Mouse (Mus musculus) bone marrow, adult 2 months (tissue): ENCODE results near the gene Nav2. TPM values are rescaled to one million over a fixed set of nuclear protein-coding genes. Genes with fewer than 3 reads are reported as not detected.

Experiments used
- H3K27ac ChIP-seq: fragments of 200-500 bp; 2 replicates; pipeline ENCODE4 v1.5.1; 2012; ENCODE audit warnings: low read depth, mild to moderate bottlenecking, control low read depth, inconsistent platforms, low read length; ENCODE audit not compliant: control insufficient read depth, poor library complexity, insufficient read depth
- H3K4me1 ChIP-seq: fragments of 200-500 bp; 2 replicates; pipeline ENCODE4 v1.6.1; 2011; ENCODE audit warnings: low read length; ENCODE audit not compliant: control insufficient read depth, insufficient read depth
- H3K4me3 ChIP-seq: fragments of 200-500 bp; replicated peaks from 2 replicates; pipeline ENCODE3; 2011; ENCODE audit warnings: mild to moderate bottlenecking, low read depth, low read length, control low read depth; ENCODE audit not compliant: control insufficient read depth
- CTCF ChIP-seq: fragments of 200-500 bp; IDR thresholded peaks from 2 replicates; pipeline ENCODE4 v1.5.1; 2011; ENCODE audit warnings: low read length, control low read depth; ENCODE audit not compliant: control insufficient read depth, insufficient read depth
- POLR2A ChIP-seq: fragments of 200-500 bp; IDR thresholded peaks from 2 replicates; pipeline ENCODE4 v1.6.1; 2011; ENCODE audit warnings: low read depth, mild to moderate bottlenecking, control low read depth, low read length, borderline replicate concordance; ENCODE audit not compliant: control insufficient read depth
- WGBS: fragments of 180-500 bp; shearing (Covaris S2); methylation state at CpG from one replicate; pipeline ENCODE4 v1.1.7; 2018; 5-methylcytosine and 5-hydroxymethylcytosine counted together
- polyA plus RNA-seq: library from polyadenylated mRNA; stranded (reverse); fragments of >200 nt; gene quantifications from 2 replicates; pipeline ENCODE4 v1.2.4, GENCODE M21; 2011; ENCODE audit warnings: low replicate concordance; ENCODE audit not compliant: missing spikeins, insufficient read depth, insufficient read length

The Nav2 gene
- polyA plus RNA-seq, 1 experiment = 8.5 TPM

- Histone ChIP-seq H3K4me3 (no peak overlapping the region), H3K27ac (no peak overlapping the region), H3K4me1 (no peaks in the 10 kb centered on the region)
- no peak for TF ChIP-seq POLR2A
- WGBS = 55% methylated on average over 5 of the region's 5 CpGs
Observed at GRCm38 (mm10) chr7:49195711-49196147, 287.2 kb downstream of the Nav2 start.

DNA sequence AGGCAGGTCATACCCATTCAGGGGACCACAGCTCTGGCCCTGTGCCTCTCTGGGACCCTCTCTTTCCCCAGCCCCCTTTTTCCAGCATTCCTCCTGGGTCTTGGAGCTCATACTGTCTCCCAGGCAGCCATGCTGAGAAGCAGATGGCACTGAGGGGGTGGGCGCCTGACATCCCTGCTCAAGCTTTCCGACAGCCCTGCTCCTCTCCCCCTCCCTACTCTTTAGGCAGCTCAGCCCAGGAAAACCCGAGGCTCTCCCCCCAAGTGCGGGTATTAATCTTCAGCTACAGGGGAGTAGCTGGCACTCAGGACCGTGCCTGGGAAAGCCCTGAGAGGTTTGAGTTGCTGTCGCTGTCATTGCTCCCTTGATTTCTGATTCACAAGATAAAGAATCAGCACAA lies 290.9 kb downstream of the Nav2 start:
- no peaks in the 10 kb centered on the region for H3K4me1 ChIP-seq
- TF ChIP-seq CTCF (no peak), POLR2A (no peak)
- WGBS = 57% methylated on average over 6 of the region's 6 CpGs
- no peak overlapping the region for H3K4me3 ChIP-seq
- no peak overlapping the region for H3K27ac ChIP-seq

- Histone ChIP-seq H3K4me1 (no peaks in the 10 kb centered on the region), H3K4me3 (no peak overlapping the region), H3K27ac (no peak overlapping the region)
- 61% methylated on average over 6 of the region's 6 CpGs for WGBS
- TF ChIP-seq CTCF (no peak), POLR2A (no peak)
Observed at GRCm38 (mm10) chr7:49200270-49200669, 291.8 kb downstream of the Nav2 start.

GRCm38 (mm10) chr7:49202971-49203370 lies 294.5 kb downstream of the Nav2 start:
- TF ChIP-seq CTCF (no peak), POLR2A (no peak)
- no peak overlapping the region for H3K4me3 ChIP-seq
- WGBS = 18% methylated on average over 4 of the region's 4 CpGs
- H3K27ac ChIP-seq = no peak overlapping the region
- H3K4me1 ChIP-seq = no peaks in the 10 kb centered on the region

DNA sequence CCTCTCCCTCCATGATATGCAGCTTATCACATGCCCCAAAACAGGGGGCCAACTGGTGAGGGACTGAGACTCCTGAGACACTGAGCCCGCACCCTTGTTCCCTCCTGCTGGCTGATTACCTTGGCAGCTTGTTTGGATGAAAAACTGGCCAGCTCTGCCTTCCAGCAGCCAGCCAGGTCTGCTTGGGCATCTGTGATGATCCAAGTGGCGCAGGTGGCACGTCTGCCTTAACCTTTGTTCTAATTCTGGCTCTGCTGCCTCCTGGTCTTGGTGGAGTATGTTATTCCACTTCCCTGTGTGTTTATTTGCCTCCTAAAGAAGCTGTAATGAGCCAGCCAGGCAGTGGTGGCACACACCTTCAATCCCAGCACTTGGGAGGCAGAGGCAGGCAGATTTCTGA lies 296.3 kb downstream of the Nav2 start:
- TF ChIP-seq POLR2A (no peak), CTCF (no peak)
- Histone ChIP-seq H3K27ac (no peak overlapping the region), H3K4me1 (no peaks in the 10 kb centered on the region), H3K4me3 (no peak overlapping the region)
- WGBS = 83% methylated on average over 3 of the region's 3 CpGs

GRCm38 (mm10) chr7:49205551-49205950 lies 297.0 kb downstream of the Nav2 start:
- Histone ChIP-seq H3K27ac (no peak overlapping the region), H3K4me1 (no peaks in the 10 kb centered on the region), H3K4me3 (no peak overlapping the region)
- WGBS = 78% methylated on average over 1 of the region's 1 CpGs
- TF ChIP-seq CTCF = no peak
- TF ChIP-seq POLR2A = no peak

DNA sequence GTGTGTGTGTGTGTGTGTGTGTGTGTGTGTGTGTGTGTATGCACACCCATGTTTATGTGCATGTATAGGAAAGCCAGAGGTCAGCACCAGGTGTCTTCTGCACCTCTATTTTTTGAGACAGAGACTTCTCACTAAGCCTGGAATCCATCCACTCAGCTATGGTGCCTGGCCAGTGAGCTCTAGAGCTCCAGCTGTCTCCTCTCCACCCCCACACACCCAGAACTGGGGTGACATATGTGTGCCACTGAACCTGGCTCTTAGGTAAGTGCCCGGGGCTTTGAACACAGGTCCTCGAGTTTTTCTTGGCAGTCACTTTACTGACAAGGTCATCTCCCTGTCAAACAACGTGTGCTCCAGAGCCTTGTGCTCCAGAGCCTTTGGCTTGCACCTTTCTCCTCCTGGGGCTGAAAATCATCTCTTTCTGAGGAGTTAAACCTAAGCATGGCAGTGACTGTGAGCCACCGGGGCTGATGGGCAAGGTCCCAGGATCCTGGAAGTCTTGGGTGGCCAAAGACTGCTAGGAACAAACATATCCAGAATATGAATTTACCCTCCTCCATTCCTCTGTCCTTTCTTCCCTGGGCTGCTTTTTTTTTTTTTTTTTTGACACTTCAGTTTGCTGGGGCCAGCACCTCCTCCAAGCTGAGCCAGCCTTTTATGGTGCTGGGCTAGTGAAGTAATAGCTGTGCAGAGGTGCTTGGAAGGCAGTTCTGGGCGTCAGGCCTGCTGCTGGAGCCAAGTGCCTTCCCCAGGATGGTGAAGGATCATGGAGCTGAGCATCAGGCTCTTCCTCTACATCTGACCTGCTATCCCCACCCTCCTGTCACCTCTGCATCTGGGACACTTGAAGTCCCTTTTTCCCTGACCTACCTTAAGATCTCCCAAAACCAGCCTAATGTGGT lies 298.5 kb downstream of the Nav2 start:
- no peak overlapping the region for H3K4me3 ChIP-seq
- TF ChIP-seq CTCF = no peak
- no peak for TF ChIP-seq POLR2A
- H3K4me1 ChIP-seq = no peaks in the 10 kb centered on the region
- H3K27ac ChIP-seq = no peak overlapping the region
- 66% methylated on average over 5 of the region's 5 CpGs for WGBS

GRCm38 (mm10) chr7:49209526-49209925 lies 301.0 kb downstream of the Nav2 start:
- TF ChIP-seq POLR2A = no peak
- no peak for TF ChIP-seq CTCF
- 70% methylated on average over 7 of the region's 7 CpGs for WGBS

More at GRCm38 (mm10) chr7:49209526-49209925, 301.0 kb downstream of the Nav2 start:
- H3K27ac ChIP-seq = no peak overlapping the region
- no peak overlapping the region for H3K4me3 ChIP-seq
- no peaks in the 10 kb centered on the region for H3K4me1 ChIP-seq
